Mouse (Mus musculus) lung, adult 10 weeks (tissue): ENCODE results near the gene Cacng8. TPM values are rescaled to one million over a fixed set of nuclear protein-coding genes. Genes with fewer than 3 reads are reported as not detected.

ENCODE experiments used
- polyA plus RNA-seq: library from polyadenylated mRNA; stranded (reverse); fragments of 350-450 nt; fragmentation: Illumina TruSeq; extraction: RNeasy Lipid Tissue Mini Kit (QIAGEN cat#74804); gene quantifications from one replicate; pipeline ENCODE4 v1.2.3, GENCODE M21; 2014; ENCODE audit warnings: low read depth, low replicate concordance; ENCODE audit not compliant: insufficient read depth

The Cacng8 gene
- polyA plus RNA-seq = not detected

DNA sequence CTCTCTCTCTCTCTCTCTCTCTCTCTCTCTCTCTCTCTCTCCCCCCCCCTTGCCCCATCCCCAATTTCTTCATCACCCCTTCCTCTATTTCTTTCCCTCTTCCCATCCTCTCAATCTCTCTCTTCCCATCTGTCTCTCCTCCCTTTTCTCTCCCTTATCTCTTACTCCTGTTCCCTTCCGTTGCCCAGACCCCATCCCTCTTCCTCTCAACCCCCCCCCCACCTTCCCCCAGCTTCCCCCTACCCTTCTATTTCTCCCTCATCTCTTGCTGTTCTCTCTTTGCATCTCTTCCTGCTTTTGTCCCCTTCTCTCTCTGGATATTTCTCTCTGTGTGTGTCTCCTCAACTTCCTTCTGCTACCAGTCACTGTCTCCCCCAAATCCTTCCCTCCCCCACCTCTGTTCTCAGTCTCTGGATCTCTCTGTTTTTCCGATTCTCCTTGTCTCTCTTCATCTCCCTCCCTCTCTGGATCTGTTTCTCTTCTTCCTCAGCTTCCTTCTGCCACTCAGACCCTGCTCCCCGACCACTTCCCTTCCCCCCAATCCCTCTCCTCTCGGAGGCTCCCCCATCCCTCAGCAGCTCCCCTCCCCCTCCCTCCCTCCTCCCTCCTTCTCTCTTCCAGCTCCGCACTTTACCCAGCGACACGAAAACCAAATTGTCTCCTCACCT, at the start of gene Cacng8:
Gene Cacng8 (plus strand): TSS at position 271 of the 668 bp plus-strand sequence.

GRCm38 (mm10) chr7:3423895-3424294, 33.4 kb downstream of the Cacng8 start, which contains the start of gene Cacng6:
TSS of gene Cacng6 (plus strand) at chr7:3424195.

Other genes starting within 250 kb of the Cacng8 start
- gene AU018091, start 221.5 kb upstream of the Cacng8 start, polyA plus RNA-seq = not detected
- 0.39 TPM for gene Nlrp12, start 140.9 kb upstream of the Cacng8 start, polyA plus RNA-seq
- 90.2 TPM for gene Myadm, start 101.6 kb upstream of the Cacng8 start, polyA plus RNA-seq
- 1.3 TPM for gene Prkcg, start 101.5 kb upstream of the Cacng8 start, polyA plus RNA-seq
- gene Cacng7, start 57.7 kb upstream of the Cacng8 start, polyA plus RNA-seq = 1.6 TPM
- not detected for gene Cacng6, start 33.5 kb downstream of the Cacng8 start, polyA plus RNA-seq
- gene Tarm1, start 111.9 kb downstream of the Cacng8 start, polyA plus RNA-seq = 0.51 TPM
- gene Oscar, start 225.5 kb downstream of the Cacng8 start, polyA plus RNA-seq = not detected
- gene Ndufa3, start 226.7 kb downstream of the Cacng8 start, polyA plus RNA-seq = 423 TPM
- 18.3 TPM for gene Tfpt, start 239.2 kb downstream of the Cacng8 start, polyA plus RNA-seq
- 23.4 TPM for gene Prpf31, start 239.3 kb downstream of the Cacng8 start, polyA plus RNA-seq